Mouse (Mus musculus) embryonic fibroblast, embryonic 13.5 days (primary cell): Measurements from ENCODE around the gene Adh1.

Source experiments
- CTCF ChIP-seq: IDR thresholded peaks from 2 replicates; pipeline ENCODE4 v1.5.1; 2011; ENCODE audit warnings: mild to moderate bottlenecking, control low read depth, low read length, moderate library complexity, borderline replicate concordance; ENCODE audit not compliant: insufficient read depth
- POLR2A ChIP-seq: IDR thresholded peaks from 2 replicates; pipeline ENCODE4 v1.6.1; 2011; ENCODE audit warnings: low read depth, mild to moderate bottlenecking, control low read depth, low read length, moderate library complexity

DNA sequence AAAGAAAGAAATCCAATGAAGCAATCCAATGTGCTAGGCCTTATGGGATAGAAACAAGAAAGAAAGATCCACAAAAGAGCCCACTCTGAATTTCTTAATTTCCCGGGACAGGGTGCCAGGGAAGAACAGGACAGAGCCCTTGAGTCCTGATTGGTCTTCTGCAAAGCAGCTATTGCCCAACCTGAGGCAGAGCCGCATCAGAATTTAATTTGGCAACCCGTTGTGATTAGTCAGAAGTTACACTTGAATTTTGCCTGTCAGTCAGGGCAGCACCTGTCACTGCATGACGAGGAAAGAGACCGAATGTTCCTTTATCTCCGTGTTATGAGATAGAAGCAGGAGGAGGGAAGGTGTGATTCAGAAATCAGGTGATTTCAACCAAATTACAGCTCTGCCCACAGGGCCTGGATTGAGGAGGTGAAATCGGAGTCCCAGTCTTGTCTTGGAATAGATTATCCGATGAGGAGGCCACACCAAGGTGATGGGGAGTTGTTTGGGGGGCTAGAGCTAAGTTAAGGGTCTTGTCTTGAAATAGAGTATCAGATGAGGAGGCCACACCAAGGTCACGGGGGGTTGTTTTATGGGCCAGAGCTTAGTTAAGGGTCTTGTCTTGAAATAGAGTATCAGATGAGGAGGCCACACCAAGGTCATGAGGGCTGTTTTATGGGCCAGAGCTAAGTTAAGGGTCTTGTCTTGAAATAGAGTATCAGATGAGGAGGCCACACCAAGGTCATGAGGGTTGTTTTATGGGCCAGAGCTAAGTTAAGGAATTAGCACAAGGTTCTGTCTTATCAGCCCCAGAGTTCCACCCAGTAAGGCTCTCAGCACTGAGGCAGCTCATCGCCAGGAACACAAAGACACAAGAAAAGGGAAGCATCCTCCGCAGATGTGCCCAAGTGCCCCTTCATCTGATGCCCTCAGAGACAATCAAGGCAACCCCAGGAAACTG lies at the start of gene Adh1:
- TF ChIP-seq CTCF (no peak), POLR2A (no peak)
